Mouse (Mus musculus): ENCODE measurements around the gene Ubqln1. TPM values are rescaled to one million over a fixed set of nuclear protein-coding genes. Genes with fewer than 3 reads are reported as not detected.
A peak's percentile ranks its signal among the peaks of the same experiment; 100 is the strongest.

Ubqln1 gene
- polyA plus RNA-seq, 1 experiment from 2014 or later, result 44.2 TPM

DNA sequence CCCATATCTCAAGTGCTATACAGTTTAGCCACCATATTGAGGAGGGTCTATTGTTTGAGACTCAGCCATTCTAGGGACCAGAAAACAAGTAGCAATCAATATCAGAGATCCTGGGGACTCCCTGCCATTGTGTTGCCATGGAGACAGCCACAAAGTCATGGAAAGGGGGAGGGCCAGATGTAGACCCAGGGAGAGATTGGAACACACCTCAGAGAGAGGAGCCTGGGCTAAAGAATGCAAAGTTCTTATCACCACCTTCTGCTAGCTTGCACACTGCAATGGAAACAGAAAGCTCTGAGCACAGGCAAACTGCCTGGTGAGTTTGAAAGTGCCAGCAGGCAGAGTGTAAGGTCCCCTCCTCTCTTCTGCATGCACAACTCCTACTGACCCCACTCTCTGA lies 47.3 kb downstream of the Ubqln1 start:
- no peak overlapping the region for H3K4me3 ChIP-seq (ENCODE audit: low read depth, low read length)
- no peak overlapping the region for H3K4me2 ChIP-seq (ENCODE audit: low read depth, low read length)
- no peak overlapping the region for H3K27ac ChIP-seq (ENCODE audit: low read depth)
- DNase-seq, result no peak
- no peak for TF ChIP-seq CTCF (IDR thresholded peaks at IDR 0.05; ENCODE audit: low read depth)
- TF ChIP-seq EP300 (IDR thresholded peaks at IDR 0.05; ENCODE audit: low read depth), result no peak
- H3K4me1 ChIP-seq (ENCODE audit: insufficient read depth), result no peaks in the 10 kb centered on the region
- H3K27me3 ChIP-seq (ENCODE audit: insufficient read depth, low read length), result no peaks in the 10 kb centered on the region
- no peak for ATAC-seq
- no peak overlapping the region for H3K9ac ChIP-seq (replicated peaks)
- H3K9me3 ChIP-seq (ENCODE audit: low read length), result no peaks in the 10 kb centered on the region
- peaks cover 14% of the 10 kb centered on the region for H3K36me3 ChIP-seq (replicated peaks; ENCODE audit: insufficient read depth, low read length)

DNA sequence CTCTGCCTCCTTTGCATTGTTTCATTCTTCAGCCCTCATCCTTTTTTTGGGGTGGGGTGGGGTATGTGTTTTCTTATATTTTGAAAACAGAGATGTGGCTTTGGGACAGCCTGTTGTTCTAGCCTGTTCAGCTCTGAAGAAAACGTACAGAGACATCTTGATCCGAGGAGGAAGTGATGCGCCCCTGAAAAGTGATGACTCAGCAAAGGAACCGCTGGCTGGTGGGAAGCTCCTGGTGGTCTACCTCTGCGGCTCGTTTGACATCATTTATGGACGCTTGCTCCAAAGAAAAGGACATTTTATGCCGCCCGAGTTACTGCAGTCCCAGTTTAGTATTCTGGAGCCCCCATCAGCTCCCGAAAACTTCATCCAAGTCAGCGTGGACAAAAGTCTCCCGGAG lies 52.1 kb downstream of the Ubqln1 start:
- no peak overlapping the region for H3K27ac ChIP-seq (ENCODE audit: low read depth)
- 84% methylated on average over 12 of the region's 12 CpGs for WGBS (ENCODE audit: insufficient replicate concordance)
- no peak for ATAC-seq
- H3K9ac ChIP-seq (replicated peaks), result no peak overlapping the region
- TF ChIP-seq EP300 (IDR thresholded peaks at IDR 0.05; ENCODE audit: low read depth), result no peak
- no peak for TF ChIP-seq CTCF (IDR thresholded peaks at IDR 0.05; ENCODE audit: low read depth)
- DNase-seq, result no peak
- H3K4me2 ChIP-seq (ENCODE audit: low read depth, low read length), result no peak overlapping the region
- no peaks in the 10 kb centered on the region for H3K9me3 ChIP-seq (ENCODE audit: low read length)
- no peaks in the 10 kb centered on the region for H3K4me1 ChIP-seq (ENCODE audit: insufficient read depth)
- H3K27me3 ChIP-seq (ENCODE audit: insufficient read depth, low read length), result no peaks in the 10 kb centered on the region
- no peak overlapping the region for H3K4me3 ChIP-seq (ENCODE audit: low read depth, low read length)
- peaks cover 32% of the 10 kb centered on the region for H3K36me3 ChIP-seq (replicated peaks; ENCODE audit: insufficient read depth, low read length)

DNA sequence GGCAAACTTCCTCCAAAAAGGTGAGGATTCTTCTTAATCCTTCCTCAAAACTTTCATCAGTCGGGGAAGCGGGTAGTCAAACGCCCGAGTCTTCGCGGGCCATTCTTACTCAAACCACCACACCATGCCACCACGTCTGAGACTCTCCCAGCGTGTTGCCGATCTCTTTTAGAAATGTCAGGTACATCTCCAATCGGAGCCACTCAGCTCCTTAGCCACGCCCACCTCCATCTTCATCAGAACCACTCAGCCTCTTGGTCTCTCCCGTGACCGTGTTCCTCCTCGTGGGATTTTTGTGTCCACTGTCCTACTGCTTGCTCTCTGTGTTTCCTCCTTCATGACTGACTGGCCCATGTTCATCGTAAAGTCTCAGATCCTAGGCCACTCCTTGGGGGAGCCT lies 54.7 kb downstream of the Ubqln1 start:
- H3K9ac ChIP-seq (replicated peaks), result no peak overlapping the region
- H3K9me3 ChIP-seq (ENCODE audit: low read length), result no peaks in the 10 kb centered on the region
- no peak overlapping the region for H3K4me3 ChIP-seq (ENCODE audit: low read depth, low read length)
- no peak overlapping the region for H3K4me2 ChIP-seq (ENCODE audit: low read depth, low read length)
- no peak overlapping the region for H3K27ac ChIP-seq (ENCODE audit: low read depth)
- TF ChIP-seq CTCF (IDR thresholded peaks at IDR 0.05; ENCODE audit: low read depth) (no peak), EP300 (IDR thresholded peaks at IDR 0.05; ENCODE audit: low read depth) (no peak)
- DNase-seq (no peak), ATAC-seq (no peak)
- WGBS (ENCODE audit: insufficient replicate concordance), result 92% methylated on average over 15 of the region's 15 CpGs
- no peaks in the 10 kb centered on the region for H3K27me3 ChIP-seq (ENCODE audit: insufficient read depth, low read length)
- peaks cover 32% of the 10 kb centered on the region for H3K36me3 ChIP-seq (replicated peaks; ENCODE audit: insufficient read depth, low read length)
- peaks cover 6% of the 10 kb centered on the region; the same call in 1 of the 2 replicates for H3K4me1 ChIP-seq (ENCODE audit: insufficient read depth)

DNA sequence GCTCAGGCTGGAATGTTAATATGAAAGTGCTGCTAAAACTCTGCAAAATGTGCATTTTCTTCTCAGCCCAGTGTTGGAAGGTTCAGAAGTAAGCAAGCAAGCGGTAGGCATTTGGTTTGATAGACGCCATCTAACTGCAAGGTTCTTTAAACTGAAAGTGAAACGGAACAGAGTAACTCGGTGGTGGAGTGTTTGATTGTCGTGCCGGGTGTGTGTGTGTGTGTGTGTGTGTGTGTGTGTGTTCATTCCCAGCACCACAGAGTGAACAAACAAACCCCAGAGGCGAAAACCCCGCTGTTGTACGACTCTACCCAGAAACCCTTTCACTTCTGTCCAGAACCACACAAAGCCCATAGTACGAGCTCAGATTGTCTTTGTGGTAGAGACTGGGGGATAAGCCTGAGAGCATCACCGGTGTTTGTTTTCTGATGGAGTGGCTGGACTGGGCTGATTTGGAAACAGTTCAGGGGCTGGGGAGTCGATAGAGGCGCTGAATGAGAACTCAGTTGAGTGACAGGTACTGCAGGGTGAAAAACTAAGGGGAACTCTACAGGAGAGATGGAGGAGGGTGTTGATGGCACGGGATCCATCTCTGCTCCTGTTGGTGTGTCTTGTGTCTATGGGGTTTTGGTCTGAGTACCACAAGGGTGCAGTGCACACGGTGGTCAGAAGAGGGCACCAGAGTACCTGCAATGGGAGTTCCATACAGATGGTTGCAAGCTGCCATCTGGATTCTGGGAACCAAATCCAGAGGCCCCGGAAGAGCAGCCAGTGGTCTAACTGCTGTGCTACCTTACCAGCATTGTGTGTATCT lies 57.1 kb downstream of the Ubqln1 start:
- H3K9ac ChIP-seq (replicated peaks), result peak overlapping the region; percentile 73
- peaks cover 25% of the 10 kb centered on the region for H3K36me3 ChIP-seq (replicated peaks; ENCODE audit: insufficient read depth, low read length)
- H3K4me2 ChIP-seq (ENCODE audit: low read depth, low read length), result peak overlapping the region; percentile 96
- ATAC-seq, result peak; percentile 82
- H3K4me3 ChIP-seq (ENCODE audit: low read depth, low read length), result peak overlapping the region; percentile 85
- peak overlapping the region; percentile 89 for H3K27ac ChIP-seq (ENCODE audit: low read depth)
- TF ChIP-seq CTCF (IDR thresholded peaks at IDR 0.05; ENCODE audit: low read depth) (peak; percentile 98), EP300 (IDR thresholded peaks at IDR 0.05; ENCODE audit: low read depth) (no peak)
- WGBS (ENCODE audit: insufficient replicate concordance), result 3% methylated on average over 16 of the region's 16 CpGs
- DNase-seq, result peak; percentile 94
- no peaks in the 10 kb centered on the region for H3K9me3 ChIP-seq (ENCODE audit: low read length)
- H3K27me3 ChIP-seq (ENCODE audit: insufficient read depth, low read length), result no peaks in the 10 kb centered on the region
- peaks cover 6% of the 10 kb centered on the region; the same call in 1 of the 2 replicates for H3K4me1 ChIP-seq (ENCODE audit: insufficient read depth)

DNA sequence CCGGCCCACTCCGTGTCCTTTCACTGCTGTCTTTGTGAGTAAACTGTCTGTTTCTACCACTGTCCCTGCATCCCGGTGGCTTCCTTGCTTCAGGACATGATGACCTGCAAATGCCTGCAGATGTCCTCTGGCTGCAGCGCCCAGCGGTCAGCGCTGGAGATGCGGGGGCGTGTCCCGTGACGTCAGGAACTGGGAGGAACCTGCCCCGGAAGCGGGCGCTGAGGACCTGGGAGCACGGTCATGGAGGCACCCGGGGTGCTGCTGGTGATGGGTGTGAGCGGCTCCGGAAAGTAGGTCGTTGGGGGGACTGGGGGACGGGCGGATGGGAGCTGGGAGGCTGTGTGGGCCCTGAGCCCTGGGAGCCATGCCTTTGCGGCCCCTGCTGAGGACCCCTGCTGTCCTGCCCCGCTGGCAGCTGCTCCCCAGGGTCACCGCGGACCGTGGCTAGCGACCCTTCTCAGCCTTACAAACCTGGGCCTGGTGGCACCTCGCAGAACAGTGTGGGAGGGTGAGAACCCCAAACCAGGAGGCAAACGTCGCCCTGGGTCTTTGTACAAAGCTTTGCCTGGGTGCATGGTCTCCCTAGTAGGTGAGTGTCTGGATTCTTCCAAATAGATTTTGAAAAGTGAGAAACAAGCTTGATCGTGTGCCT lies 57.9 kb downstream of the Ubqln1 start, which contains the start of gene Idnk:
TSS of gene Idnk (plus strand) at position 203 of the 652 bp plus-strand sequence.
- H3K4me1 ChIP-seq (ENCODE audit: insufficient read depth), result peaks cover 6% of the 10 kb centered on the region; the same call in 1 of the 2 replicates
- H3K27me3 ChIP-seq (ENCODE audit: insufficient read depth, low read length), result no peaks in the 10 kb centered on the region
- H3K9ac ChIP-seq (replicated peaks), result peak within 1 kb of the TSS; percentile 73
- under 1% methylated on average over 30 of the region's 30 CpGs for WGBS (ENCODE audit: insufficient replicate concordance)
- peaks cover 22% of the 10 kb centered on the region for H3K36me3 ChIP-seq (replicated peaks; ENCODE audit: insufficient read depth, low read length)
- ATAC-seq, result peak; percentile 88
- H3K4me3 ChIP-seq (ENCODE audit: low read depth, low read length), result peak within 1 kb of the TSS; percentile 85
- DNase-seq, result peak; percentile 94
- peak within 1 kb of the TSS; percentile 96 for H3K4me2 ChIP-seq (ENCODE audit: low read depth, low read length)
- no peaks in the 10 kb centered on the region for H3K9me3 ChIP-seq (ENCODE audit: low read length)
- no peak for TF ChIP-seq EP300 (IDR thresholded peaks at IDR 0.05; ENCODE audit: low read depth)
- TF ChIP-seq CTCF (IDR thresholded peaks at IDR 0.05; ENCODE audit: low read depth), result peak; percentile 52
- peak within 1 kb of the TSS; percentile 89 for H3K27ac ChIP-seq (ENCODE audit: low read depth)

DNA sequence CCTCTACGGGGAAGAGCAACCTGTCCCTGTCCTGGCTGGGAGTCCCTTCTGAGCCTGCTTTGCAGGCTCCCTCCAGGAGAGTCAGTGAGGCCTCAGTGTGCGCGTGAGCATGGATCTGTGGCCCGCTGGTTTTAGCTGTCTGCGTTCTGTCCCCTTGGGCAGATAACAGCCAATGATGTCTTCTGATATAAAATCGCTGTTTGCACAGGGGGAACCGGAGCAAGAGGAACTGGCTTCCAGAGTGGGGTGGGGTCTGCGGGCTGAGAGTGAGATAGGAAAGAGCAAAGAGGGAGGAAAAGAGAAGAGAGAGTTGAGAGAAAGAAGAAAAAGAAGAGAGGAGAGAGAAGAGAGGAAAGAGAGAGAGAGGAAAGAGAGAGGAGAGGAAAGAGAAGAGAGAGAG lies 58.4 kb downstream of the Ubqln1 start:
- WGBS (ENCODE audit: insufficient replicate concordance), result 16% methylated on average over 8 of the region's 8 CpGs
- no peak for DNase-seq
- H3K9ac ChIP-seq (replicated peaks), result peak overlapping the region; percentile 73
- no peak overlapping the region for H3K27ac ChIP-seq (ENCODE audit: low read depth)
- no peak for TF ChIP-seq EP300 (IDR thresholded peaks at IDR 0.05; ENCODE audit: low read depth)
- no peak for TF ChIP-seq CTCF (IDR thresholded peaks at IDR 0.05; ENCODE audit: low read depth)
- H3K27me3 ChIP-seq (ENCODE audit: insufficient read depth, low read length), result no peaks in the 10 kb centered on the region
- peak overlapping the region; percentile 85 for H3K4me3 ChIP-seq (ENCODE audit: low read depth, low read length)
- H3K36me3 ChIP-seq (replicated peaks; ENCODE audit: insufficient read depth, low read length), result peaks cover 20% of the 10 kb centered on the region
- H3K4me2 ChIP-seq (ENCODE audit: low read depth, low read length), result peak overlapping the region; percentile 96
- no peaks in the 10 kb centered on the region for H3K9me3 ChIP-seq (ENCODE audit: low read length)
- ATAC-seq, result no peak
- H3K4me1 ChIP-seq (ENCODE audit: insufficient read depth), result peaks cover 6% of the 10 kb centered on the region; the same call in 1 of the 2 replicates

Data from liver, postnatal 0 days (tissue).